Comparison of ENCODE assay signal across 9 mouse cellular contexts in the genomic region with DNA sequence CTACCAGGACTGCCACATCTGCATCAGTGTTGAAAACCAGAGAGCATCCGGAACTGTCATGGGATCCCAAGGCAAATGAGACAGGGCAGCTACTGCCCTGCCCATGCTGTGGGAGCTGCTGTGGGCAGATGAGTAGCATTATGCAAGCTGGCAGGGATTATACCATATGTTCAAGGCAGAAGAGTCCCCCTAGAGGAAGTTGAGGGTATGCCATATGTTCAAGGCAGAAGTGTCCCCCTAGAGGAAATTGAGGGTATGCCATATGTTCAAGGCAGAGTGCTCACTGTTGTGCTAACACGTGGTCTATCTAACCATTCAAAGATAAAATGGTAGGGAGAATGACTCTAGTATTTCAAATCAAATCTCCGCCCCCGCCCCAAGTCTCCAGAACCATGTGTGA.
A peak's percentile ranks its signal among the peaks of the same experiment; 100 is the strongest.
DNase-seq lines count a peak whose midpoint lies in the region; ATAC-seq and TF ChIP-seq lines count a peak whose summit lies in the region.
"Had no signal": no experiment of that assay in that cellular context is flagged by ENCODE, and none has a peak within 500 bp of the region (broad histone marks: within the 10 kb centered on the region; RNA-seq: fewer than 3 reads in every experiment).

No protein-coding gene starts in this region.

- DNase-seq in kidney, adult 11 months, result peak; percentile 47
- DNase-seq in c-Kit-positive CD71-negative TER-119-negative erythroid progenitor cells, embryonic 14.5 days (ENCODE audit: low read depth), result peak; percentile 58
- DNase-seq in kidney, postnatal 0 days (ENCODE audit: low spot score), result peak; percentile 90
- DNase-seq in gastrocnemius, postnatal 4 days (ENCODE audit: low spot score in 2 of 2), result no peak
- no peak for DNase-seq in urinary bladder, adult 18-20 months (ENCODE audit: low spot score in 2 of 2)

- H3K4me2 ChIP-seq in kidney, embryonic 14.5 days (replicated peaks; ENCODE audit: low read depth, low read length), result no peak overlapping the region
- no peak overlapping the region for H3K4me2 ChIP-seq in kidney, postnatal 0 days (ENCODE audit: low read length)

- peaks cover 3% of the 10 kb centered on the region; the same call in 1 of the 2 replicates for H3K36me3 ChIP-seq in kidney, embryonic 14.5 days (ENCODE audit: control insufficient read depth, insufficient read depth, low read length)
- no peaks in the 10 kb centered on the region for H3K36me3 ChIP-seq in E14TG2a.4 (ENCODE audit: insufficient read depth, low read length)
- peaks cover 4% of the 10 kb centered on the region; the same call in 1 of the 2 replicates for H3K36me3 ChIP-seq in kidney, postnatal 0 days (ENCODE audit: insufficient read depth, low read length)
- no peaks in the 10 kb centered on the region for H3K36me3 ChIP-seq in small intestine, adult 2 months (ENCODE audit: control insufficient read depth, insufficient read depth, low read length)

- H3K9me3 ChIP-seq in kidney, embryonic 14.5 days (ENCODE audit: control insufficient read depth, low read length), result no peaks in the 10 kb centered on the region
- H3K9me3 ChIP-seq in E14TG2a.4 (ENCODE audit: low read length), result no peaks in the 10 kb centered on the region
- H3K9me3 ChIP-seq in kidney, postnatal 0 days (replicated peaks; ENCODE audit: low read length), result no peaks in the 10 kb centered on the region
- H3K9me3 ChIP-seq: megakaryocyte, embryonic 14.5 days had no signal

- no peak; the same call in 1 of the 2 replicates for ATAC-seq in kidney, embryonic 14.5 days (ENCODE audit: low FRiP score, low TSS enrichment)
- ATAC-seq in kidney, postnatal 0 days (replicated peaks; ENCODE audit: low FRiP score, low read depth), result peak; percentile 74

- no peak for TF ChIP-seq POLR2A in small intestine, adult 2 months (IDR thresholded peaks at IDR 0.05; ENCODE audit: low read depth, low read length)

- no peak overlapping the region for H3K27ac ChIP-seq in kidney, embryonic 14.5 days (ENCODE audit: low read depth, low read length)
- no peak overlapping the region for H3K27ac ChIP-seq in kidney, postnatal 0 days
- H3K27ac ChIP-seq in small intestine, adult 2 months (ENCODE audit: insufficient read depth, low read depth, low read length), result no peak overlapping the region

- H3K27me3 ChIP-seq in kidney, embryonic 14.5 days (ENCODE audit: control insufficient read depth, insufficient read depth, low read length), result no peaks in the 10 kb centered on the region
- H3K27me3 ChIP-seq in E14TG2a.4 (ENCODE audit: insufficient read depth, low read length), result peaks cover 30% of the 10 kb centered on the region
- no peaks in the 10 kb centered on the region for H3K27me3 ChIP-seq in kidney, postnatal 0 days (ENCODE audit: insufficient read depth, low read length)
- no peaks in the 10 kb centered on the region for H3K27me3 ChIP-seq in small intestine, adult 2 months (ENCODE audit: control insufficient read depth, insufficient read depth, low read length)

- TF ChIP-seq CTCF in E14TG2a.4 (conservative IDR thresholded peaks at IDR 0.05; ENCODE audit: low read length), result peak; percentile 85
- TF ChIP-seq CTCF in kidney, postnatal 0 days (IDR thresholded peaks at IDR 0.05; ENCODE audit: low read depth), result peak; percentile 97
- TF ChIP-seq CTCF in small intestine, adult 2 months (IDR thresholded peaks at IDR 0.05; ENCODE audit: extremely low read depth, insufficient read length, insufficient replicate concordance, low read depth, low read length), result peak; percentile 40; the same call in 1 of the 2 replicates

- H3K9ac ChIP-seq in kidney, embryonic 14.5 days (ENCODE audit: low read depth, low read length), result no peak overlapping the region
- H3K9ac ChIP-seq in kidney, postnatal 0 days (ENCODE audit: low read depth, low read length), result no peak overlapping the region

- WGBS in kidney, embryonic 14.5 days, result 81% methylated on average over 4 of the region's 4 CpGs
- WGBS in kidney, postnatal 0 days, result 77% methylated on average over 4 of the region's 4 CpGs
- WGBS in small intestine, adult 2 months, result 75% methylated on average over 4 of the region's 4 CpGs

- H3K4me3 ChIP-seq in kidney, embryonic 14.5 days (ENCODE audit: low read length), result no peak overlapping the region
- H3K4me3 ChIP-seq in E14TG2a.4 (replicated peaks; ENCODE audit: low read length), result no peak overlapping the region
- H3K4me3 ChIP-seq in kidney, postnatal 0 days (replicated peaks; ENCODE audit: low read depth, low read length), result no peak overlapping the region
- H3K4me3 ChIP-seq in small intestine, adult 2 months (ENCODE audit: low read depth, low read length), result no peak overlapping the region
- H3K4me3 ChIP-seq: megakaryocyte, embryonic 14.5 days had no signal

- no peaks in the 10 kb centered on the region for H3K4me1 ChIP-seq in kidney, embryonic 14.5 days (ENCODE audit: control insufficient read depth, insufficient read depth, low read length)
- H3K4me1 ChIP-seq in E14TG2a.4 (replicated peaks; ENCODE audit: low read depth, low read length), result peaks cover 4% of the 10 kb centered on the region; the same call in 1 of the 2 replicates
- H3K4me1 ChIP-seq in kidney, postnatal 0 days (replicated peaks; ENCODE audit: insufficient read depth, low read length), result no peaks in the 10 kb centered on the region
- H3K4me1 ChIP-seq in small intestine, adult 2 months (ENCODE audit: control insufficient read depth, insufficient read depth, insufficient read length, low read length), result no peaks in the 10 kb centered on the region; the same call in 1 of the 2 replicates
- H3K4me1 ChIP-seq: megakaryocyte, embryonic 14.5 days had no signal

Comparison
In these comparisons a context has a peak if more than half of its experiments do, and no peak if none do; other contexts are left out.
1. DNase-seq: peak in kidney, adult 11 months (single experiment), c-Kit-positive CD71-negative TER-119-negative erythroid progenitor cells, embryonic 14.5 days (single experiment) and kidney, postnatal 0 days (single experiment); none in gastrocnemius, postnatal 4 days (0 of 2) and urinary bladder, adult 18-20 months (0 of 2).
2. CTCF ChIP-seq: peak in every context shown above with its lines; median percentile 97 in kidney, postnatal 0 days; 85 in E14TG2a.4; 40 in small intestine, adult 2 months.